Mouse (Mus musculus) adrenal gland, postnatal 4 days (tissue): ENCODE results near the gene Olfr459. TPM values are rescaled to one million over a fixed set of nuclear protein-coding genes. Genes with fewer than 3 reads are reported as not detected.

Experiments used
- total RNA-seq, 2 experiments: library from RNA; stranded (reverse); gene quantifications; 2 replicates each; pipeline ENCODE4 v1.2.3; 2021

Olfr459 gene
- total RNA-seq, 2 experiments from 2014 or later = not detected

Other genes starting within 250 kb of the Olfr459 start
- gene Ephb6, start 169.7 kb downstream of the Olfr459 start, total RNA-seq = 10 to 100 TPM; 27.5 to 28.7 TPM
- gene Trpv6, start 138.8 kb downstream of the Olfr459 start, total RNA-seq = 1 to 10 TPM in 1 of 2 experiments, not detected in 1; 1.4 TPM
- gene Trpv5, start 94.4 kb downstream of the Olfr459 start, total RNA-seq = 1 to 10 TPM in 1 of 2 experiments, not detected in 1; 1.2 TPM
- not detected for gene Llcfc1, start 90.7 kb downstream of the Olfr459 start, total RNA-seq
- 10 to 100 TPM in 1 of 2 experiments, 1 to 10 TPM in 1; 6.2 to 14.8 TPM for gene Kel, start 70.8 kb downstream of the Olfr459 start, total RNA-seq
- not detected for gene Pip, start 72.4 kb upstream of the Olfr459 start, total RNA-seq
- gene Sval2, start 77.8 kb upstream of the Olfr459 start, total RNA-seq = not detected
- not detected for gene Sval1, start 176.5 kb upstream of the Olfr459 start, total RNA-seq
- not detected for gene Sval3, start 193.0 kb upstream of the Olfr459 start, total RNA-seq